Mouse (Mus musculus) ovary, postnatal 14 days (tissue): Measurements from ENCODE around the gene Gtf2h3.
"Not testable (repeated sequence)": the region's sequence is repeated elsewhere in the genome, so short reads cannot be mapped to it uniquely, and the experiment has no call there.

ENCODE experiments used
- DNase-seq: peaks from one replicate; pipeline ENCODE4 v3.0.0; 2022; ENCODE audit warnings: low spot score

The Gtf2h3 gene

DNA sequence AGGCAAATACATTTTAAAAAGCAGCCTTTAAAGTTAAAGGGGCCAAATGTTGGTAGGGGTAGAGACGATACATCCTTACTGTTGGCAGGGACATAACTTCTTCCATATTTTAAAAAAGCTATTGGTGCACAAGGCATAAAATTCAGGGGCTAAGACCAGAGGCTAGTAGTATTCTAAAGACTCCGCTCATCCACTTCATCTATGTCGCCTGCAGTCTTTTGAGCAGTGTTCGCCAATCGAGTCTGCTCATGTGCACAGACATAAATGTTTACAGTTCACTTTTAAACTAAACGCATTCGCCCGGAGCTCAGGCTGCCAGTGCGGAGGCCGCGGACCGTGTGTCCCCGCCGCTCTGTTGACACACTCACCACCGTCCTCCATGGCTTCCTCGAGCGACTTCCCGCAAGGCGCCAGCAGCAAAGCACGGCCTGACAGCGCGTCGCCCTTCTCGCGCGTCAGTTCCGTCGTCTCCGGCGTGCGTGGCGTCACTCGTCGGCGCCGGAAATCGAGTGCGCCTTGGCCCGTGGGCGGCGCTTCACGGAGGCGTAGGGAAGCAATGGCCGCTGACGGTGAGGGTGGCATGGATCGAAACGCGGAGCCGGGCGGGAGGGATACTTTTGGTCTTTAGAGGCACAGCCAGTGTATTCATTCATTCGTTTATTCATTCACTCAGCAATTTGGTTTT, at the start of gene Gtf2h3, which contains the start of gene Eif2b1:
Gtf2h3 (plus strand) TSS at position 508 of the 685 bp plus-strand sequence.
Eif2b1 (minus strand) TSS at position 499 of the 685 bp plus-strand sequence.
- peak; percentile 95 for DNase-seq

GRCm38 (mm10) chr5:124529191-124529651, 49.7 kb upstream of the Gtf2h3 start:
- DNase-seq, result no peak

- no peak for DNase-seq
Observed at GRCm38 (mm10) chr5:124529697-124530096, 49.2 kb upstream of the Gtf2h3 start.

DNA sequence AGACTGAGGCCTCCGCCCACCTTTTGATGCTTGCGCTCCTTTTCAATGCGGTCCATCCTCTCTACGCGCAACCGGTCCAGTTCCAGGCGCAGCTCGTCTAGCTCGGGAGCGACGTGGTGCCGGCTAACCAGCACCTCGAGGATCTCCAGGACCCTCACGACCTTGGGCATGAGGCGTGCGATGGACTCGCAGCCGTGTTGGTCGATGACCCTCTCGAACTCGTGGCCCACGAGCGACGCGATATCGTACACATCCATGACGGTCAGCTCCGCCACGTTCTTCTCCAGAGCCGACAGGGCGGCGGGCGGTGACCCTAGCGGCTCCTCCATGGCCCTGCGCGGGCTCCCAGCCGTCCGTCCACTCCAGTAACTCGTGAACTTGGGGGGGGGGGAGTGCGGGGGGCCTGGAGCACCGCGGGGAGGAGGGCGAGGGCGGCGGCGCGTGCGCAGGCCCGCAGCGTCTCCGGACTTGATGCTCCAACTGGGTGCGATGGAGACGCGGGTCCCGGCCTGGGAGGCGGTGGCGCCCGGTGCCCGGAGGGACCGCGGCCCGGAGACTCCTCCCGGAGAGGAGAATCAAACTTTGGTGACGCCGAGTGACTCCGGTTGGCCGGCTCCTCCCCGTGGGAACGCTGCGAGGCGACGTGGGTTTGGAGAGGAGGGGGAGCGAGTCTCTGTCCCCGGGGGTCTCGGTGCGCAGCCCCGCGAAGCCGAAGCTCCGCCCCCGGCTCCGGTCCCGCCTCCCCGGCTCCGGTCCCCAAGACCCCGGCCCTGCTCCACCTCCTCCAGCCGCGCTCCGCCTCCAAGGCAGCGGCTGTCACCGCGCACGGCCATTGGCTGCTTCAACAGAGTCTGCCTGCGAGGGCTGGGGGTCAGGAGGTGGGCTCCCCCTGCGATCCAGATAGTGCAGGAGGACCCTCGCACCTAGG, 48.0 kb upstream of the Gtf2h3 start, which contains the start of gene Rilpl1:
Rilpl1 (minus strand) TSS at position 737 of the 928 bp plus-strand sequence.
- DNase-seq, result peak; percentile 68

GRCm38 (mm10) chr5:124531583-124531930, 47.4 kb upstream of the Gtf2h3 start:
- DNase-seq, result no peak

DNA sequence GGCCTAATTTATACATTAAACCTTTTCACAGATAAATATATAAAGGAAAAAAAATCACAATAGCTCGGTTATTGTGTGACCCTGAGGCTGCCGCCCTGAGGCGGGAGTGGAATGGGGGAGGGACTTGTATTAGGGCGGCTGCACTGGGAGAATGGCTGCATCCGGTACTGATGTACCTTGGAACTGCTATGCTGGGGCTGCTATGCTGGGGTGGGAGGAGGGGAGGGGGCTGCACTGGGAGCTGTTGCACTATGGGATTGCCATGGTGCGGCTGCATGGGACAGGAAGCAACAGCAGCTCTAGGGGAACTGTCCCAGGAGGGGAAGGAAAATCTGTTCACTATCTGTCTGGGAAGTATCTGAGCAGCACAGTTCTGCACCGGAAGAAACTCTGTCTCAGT, 46.5 kb upstream of the Gtf2h3 start:
- DNase-seq, result no peak

DNA sequence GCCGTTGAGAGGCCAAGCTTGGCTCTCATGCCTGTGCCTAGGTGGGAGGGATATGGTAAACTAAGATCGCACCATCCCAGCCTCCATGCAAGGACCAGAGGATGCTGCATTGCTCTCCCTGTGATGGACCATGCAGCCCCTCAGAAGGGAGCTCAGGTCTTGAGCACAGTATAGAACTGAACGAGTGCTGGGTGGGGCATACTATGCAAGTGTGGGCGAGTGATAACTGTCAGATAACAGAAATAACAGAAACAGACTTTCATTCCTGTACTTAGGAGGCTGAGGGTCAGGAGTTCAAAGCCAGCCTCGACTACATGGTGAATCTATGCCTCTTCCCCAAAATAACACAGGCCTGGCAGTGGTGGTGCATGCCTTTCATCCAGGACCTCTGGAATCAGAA, 43.9 kb upstream of the Gtf2h3 start:
- DNase-seq, result no peak

DNA sequence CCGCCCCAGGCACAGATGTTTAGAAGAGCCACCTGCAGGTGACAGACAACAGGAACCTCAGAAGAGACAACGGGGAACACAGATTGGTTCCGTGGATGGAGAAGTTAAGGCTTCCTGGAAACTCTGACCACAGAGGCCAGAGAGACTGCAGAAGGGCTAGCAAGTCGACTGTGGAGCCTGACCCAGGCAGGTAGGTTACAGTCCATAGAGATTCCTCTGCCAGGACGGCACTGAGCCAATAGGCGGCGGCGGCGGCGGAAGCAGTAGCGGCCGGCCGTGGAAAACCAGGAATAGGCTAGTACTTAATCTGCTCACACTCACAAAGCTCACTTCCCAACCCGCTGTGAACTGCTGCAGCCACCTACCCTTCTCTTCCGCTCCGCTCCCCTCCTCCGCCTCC, 42.2 kb upstream of the Gtf2h3 start:
- no peak for DNase-seq

DNA sequence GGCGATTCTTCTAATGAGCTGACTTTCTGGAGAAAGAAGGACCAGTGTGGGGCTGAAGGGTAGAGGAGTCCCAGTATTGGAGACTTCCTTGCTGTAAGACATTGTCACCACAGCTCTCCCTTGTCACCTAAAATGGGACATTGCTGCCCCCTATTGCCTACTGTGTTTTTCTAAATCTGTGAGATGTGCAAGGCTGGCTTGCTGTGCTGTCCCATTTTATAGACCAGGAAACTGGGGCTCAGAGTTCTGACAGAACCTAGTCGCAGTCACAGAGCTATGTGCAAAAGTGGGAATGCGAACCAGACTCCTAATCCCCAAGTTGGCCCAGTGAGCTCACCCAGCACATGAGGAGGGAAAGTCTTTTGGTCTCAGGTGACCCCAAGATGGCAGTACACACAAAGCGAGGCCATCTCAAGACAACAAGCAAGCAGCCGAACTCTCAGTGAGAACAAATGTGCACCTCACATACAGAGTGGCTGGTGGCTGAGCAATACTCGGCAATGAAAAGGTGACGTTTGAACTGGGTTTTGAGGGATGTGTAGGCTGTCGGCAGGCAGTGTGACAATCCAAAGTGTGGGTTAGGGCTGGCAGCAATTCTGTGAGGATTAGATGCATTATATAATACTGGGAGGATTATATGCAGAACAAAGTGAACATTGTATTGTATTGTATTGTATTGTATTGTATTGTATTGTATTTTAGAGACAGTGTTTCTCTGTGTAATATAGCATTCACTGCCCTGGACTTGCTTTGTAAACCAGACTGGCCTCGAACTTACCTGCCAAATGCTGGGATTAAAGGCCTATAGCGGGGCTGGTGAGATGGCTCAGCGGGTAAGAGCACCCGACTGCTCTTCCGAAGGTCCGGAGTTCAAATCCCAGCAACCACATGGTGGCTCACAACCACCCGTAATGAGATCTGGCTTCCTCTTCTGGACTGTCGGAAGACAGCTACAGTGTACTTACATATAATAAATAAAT, 39.8 kb upstream of the Gtf2h3 start:
- no peak for DNase-seq

DNA sequence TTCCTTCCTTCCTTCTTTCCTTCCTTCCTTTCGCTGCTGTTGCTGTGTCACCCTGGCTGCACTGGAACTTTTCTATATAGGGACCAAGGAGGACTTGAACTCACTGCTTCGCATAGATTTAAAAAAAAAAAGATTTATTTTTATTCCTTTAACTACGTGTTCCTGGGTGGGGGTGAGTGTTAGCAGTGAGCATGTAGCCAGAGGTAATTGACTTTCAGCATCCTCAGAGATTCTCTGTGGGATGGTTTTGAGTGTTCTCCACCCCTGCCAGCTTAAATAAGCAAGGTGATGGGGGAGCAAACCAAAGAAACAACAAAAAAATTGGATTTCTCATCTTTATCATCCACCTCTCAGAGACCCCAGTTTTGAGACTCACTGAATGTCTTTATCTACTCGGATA, 39.0 kb upstream of the Gtf2h3 start:
- DNase-seq, result no peak

DNA sequence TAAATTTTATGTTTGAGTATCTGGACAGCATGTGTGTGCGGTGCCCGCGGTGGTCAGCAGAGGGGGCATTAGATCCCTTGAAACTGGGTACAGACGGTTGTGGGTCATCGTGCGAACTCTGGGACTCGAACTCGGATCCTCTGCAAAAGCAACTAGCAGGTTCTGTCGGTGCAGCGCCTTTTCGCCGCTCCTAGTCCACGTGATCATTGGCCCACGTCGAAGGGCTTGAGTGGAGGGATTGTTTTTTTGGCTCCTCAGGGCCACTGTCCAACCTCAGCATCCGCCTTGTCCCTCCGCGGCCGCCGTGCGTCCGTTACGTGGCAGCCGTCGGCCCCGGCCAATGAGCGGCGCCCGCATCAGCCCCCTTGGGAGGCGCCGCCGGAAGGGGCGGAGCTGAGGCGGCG, 38.6 kb upstream of the Gtf2h3 start, which contains the start of gene Tmed2:
Tmed2 (plus strand) TSS at position 313 of the 404 bp plus-strand sequence.
- DNase-seq, result peak; percentile 91

DNA sequence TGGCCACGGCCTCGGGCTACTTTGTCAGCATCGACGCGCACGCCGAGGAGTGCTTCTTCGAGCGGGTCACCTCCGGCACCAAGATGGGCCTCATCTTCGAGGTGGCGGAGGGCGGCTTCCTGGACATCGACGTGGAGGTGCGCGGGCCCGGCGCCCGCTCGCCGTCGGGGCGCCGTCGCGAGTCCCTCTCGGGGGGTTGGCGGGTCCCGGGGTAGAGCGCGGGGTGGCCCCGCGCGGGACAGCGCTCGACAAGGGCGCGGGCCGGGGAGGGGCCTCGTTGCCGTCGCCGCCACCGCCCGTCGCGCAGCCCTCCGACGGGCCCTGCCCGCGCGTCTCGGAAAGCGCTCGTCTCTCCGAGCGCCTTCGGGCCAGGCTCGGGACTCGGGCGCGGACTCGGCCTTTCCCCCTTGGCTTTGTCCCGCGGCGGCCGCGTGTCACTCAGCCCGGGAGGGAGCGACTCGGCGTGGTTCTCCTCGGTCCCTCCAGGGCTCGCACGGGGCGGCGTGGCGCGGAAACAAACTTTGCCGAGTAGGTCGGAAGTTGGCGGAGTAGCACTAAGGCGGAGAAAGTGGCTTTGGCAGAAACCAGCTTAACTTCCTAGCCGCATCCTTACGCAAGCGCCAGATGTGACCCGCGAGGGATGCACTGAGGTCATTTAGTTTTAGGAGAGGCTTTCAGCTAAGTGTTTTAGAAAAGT, 37.9 kb upstream of the Gtf2h3 start:
- DNase-seq, result peak; percentile 63

GRCm38 (mm10) chr5:124541602-124541973, 37.4 kb upstream of the Gtf2h3 start:
- no peak for DNase-seq

- DNase-seq, result not testable (repeated sequence)
Observed at GRCm38 (mm10) chr5:124550737-124551136, 28.2 kb upstream of the Gtf2h3 start.

DNA sequence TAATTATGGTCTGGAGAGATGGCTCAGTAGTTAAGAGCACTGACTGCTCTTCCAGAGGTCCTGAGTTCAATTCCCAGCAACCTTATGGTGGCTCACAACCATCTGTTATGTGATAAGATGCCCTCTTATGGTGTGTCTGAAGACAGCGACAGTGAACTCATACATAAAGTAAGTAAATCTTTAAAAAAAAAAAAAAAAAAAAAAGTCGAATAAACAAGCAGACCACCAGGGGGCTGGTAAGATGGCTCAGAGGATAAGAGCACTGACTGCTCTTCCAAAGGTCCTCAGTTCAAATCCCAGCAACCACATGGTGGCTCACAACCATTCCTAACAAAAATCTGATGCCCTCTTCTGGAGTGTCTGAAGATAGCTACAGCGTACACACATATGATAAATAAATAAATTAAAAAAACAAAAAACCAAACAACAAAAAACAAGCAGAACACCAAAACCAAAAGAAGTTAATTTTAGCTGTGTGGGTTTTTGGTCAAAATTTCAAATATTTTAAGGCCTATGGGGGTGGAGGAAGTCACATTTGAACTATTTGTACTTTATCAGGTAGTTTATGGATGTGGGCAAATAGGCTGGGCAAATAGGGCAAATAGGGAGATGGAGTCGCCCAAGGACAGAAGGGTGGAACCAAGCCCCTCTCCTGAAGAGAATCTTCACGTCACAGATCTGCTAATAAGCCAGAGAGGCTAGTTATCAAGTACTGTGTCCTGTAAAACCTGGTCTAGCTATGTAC, 27.4 kb upstream of the Gtf2h3 start:
- not testable (repeated sequence) for DNase-seq

DNA sequence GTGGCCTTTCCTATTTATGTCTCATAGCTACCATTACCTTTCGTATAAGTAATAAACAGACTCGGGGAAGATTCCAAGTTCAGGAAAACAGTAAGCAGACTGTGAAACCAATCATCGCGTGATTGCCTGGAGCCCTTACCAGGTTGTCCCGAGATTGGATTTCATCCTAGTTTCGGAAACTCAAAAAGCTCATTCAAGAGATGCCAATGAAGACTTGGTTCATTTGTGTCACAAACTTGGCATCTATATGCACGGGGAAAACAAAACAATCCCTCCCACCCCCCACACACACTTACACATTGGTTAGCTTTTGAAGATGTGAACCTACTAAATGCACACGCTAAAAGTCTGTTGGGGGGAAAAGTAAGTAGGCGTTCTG, 26.9 kb upstream of the Gtf2h3 start:
- no peak for DNase-seq

- peak; percentile 87 for DNase-seq
Observed at GRCm38 (mm10) chr5:124552558-124553307, 26.2 kb upstream of the Gtf2h3 start, which contains the start of gene Ddx55. Ddx55 (plus strand) TSS chr5:124552864.

GRCm38 (mm10) chr5:124553607-124554006, 25.3 kb upstream of the Gtf2h3 start:
- no peak for DNase-seq

GRCm38 (mm10) chr5:124555145-124555544, 23.8 kb upstream of the Gtf2h3 start:
- DNase-seq, result no peak

GRCm38 (mm10) chr5:124571068-124571467, 7.9 kb upstream of the Gtf2h3 start:
- no peak for DNase-seq
